Mouse (Mus musculus) common myeloid progenitor, adult 5-6 weeks (primary cell): Measurements from ENCODE around the gene Srsf2. TPM values are rescaled to one million over a fixed set of nuclear protein-coding genes. Genes with fewer than 3 reads are reported as not detected.
"Not testable (repeated sequence)": the region's sequence is repeated elsewhere in the genome, so short reads cannot be mapped to it uniquely, and the experiment has no call there.

Experiments used
- ATAC-seq: replicated peaks from 2 replicates; pipeline ENCODE4 v1.8.0; 2016; ENCODE audit warnings: low read depth, mild to moderate bottlenecking, moderate TSS enrichment, inconsistent platforms; ENCODE audit not compliant: poor library complexity, severe bottlenecking
- total RNA-seq: library from RNA; stranded (forward); fragments of 200-1000, 187-1606 nt; gene quantifications from 2 replicates; pipeline ENCODE4 v1.2.3, GENCODE M21; 2017

The Srsf2 gene
- total RNA-seq, 1 experiment from 2014 or later: 629 TPM

- ATAC-seq: no peak
These were observed 15.5 kb downstream of the Srsf2 start for GRCm38 (mm10) chr11:116837441-116837840.

DNA sequence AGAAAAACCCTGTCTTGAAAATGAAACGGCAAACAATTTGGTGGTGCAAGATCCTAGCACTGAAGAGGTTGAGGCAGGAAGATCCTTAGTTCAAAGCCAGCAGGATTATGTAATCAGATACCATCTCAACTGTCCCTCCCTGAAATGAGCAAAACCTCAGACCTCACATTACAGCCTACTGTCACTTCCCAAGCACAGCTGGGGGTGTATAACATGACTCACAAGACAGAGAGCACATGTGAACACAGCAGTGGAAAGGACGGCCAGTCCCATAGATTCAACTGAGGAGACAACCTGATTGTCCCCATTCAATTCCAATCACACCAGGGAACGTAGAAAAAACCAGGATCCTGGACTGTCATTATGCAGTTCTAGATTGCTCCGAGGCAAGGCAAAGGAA lies 16.6 kb downstream of the Srsf2 start:
- ATAC-seq: 0 out of 2 replicates have a peak, but pooled peaks have one; percentile 17

DNA sequence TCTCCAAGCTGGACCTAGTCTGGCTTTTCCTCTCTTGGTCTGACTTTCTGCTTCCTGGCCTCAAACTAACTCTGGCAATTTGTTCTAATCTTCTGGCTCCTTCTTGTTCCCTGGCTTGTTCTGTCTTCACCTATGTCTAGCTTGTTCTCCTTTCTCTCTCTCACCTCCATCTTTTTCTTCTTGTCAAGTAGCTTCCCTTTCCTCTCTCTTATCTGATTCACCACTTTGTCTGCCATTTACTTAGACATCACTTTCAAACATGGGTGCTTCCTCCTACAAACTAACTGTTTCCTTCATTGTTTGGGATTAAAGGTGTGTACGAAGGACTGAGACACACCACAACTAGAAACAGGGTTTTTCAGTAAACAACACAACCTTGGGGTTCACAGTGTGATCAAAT lies 17.9 kb downstream of the Srsf2 start:
- ATAC-seq: no peak

- ATAC-seq: no peak
These were observed 20.7 kb downstream of the Srsf2 start for GRCm38 (mm10) chr11:116832172-116832685.

DNA sequence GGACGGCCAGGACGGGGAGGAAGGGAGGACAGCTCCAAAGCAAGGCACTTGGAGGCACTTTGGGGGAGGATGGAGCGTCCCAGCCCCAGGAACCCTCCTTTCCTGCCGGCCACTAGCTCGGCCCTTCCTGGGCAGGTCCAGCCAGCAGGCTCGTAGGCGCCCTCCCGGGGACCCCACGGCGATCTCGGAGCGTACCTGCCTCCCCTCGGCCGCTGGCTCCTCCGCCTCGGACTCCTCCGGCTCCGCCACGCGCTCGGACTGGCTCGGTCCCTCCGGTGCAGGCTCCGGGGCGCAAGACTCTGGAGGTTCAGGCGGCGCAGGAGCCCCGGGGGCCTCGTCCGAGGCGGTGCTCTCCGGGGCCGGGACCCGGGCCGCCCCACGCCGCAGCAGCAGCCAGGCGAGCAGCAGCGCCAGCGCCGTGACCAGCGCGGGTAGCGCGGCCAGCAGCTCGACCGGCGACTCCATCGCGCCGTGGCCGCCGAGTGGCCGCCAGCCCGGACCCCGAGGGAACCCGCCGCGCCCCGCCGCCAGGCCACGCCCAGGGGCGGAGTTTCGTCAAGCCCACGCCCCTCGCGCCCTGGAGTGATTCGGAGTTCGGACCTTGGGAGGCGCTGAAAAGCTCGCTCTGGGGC lies 25.2 kb downstream of the Srsf2 start, which contains the start of gene Mxra7:
Gene Mxra7, minus strand, starts transcription at position 513 of the 632 bp plus-strand sequence.
- peak; percentile 63 for ATAC-seq

DNA sequence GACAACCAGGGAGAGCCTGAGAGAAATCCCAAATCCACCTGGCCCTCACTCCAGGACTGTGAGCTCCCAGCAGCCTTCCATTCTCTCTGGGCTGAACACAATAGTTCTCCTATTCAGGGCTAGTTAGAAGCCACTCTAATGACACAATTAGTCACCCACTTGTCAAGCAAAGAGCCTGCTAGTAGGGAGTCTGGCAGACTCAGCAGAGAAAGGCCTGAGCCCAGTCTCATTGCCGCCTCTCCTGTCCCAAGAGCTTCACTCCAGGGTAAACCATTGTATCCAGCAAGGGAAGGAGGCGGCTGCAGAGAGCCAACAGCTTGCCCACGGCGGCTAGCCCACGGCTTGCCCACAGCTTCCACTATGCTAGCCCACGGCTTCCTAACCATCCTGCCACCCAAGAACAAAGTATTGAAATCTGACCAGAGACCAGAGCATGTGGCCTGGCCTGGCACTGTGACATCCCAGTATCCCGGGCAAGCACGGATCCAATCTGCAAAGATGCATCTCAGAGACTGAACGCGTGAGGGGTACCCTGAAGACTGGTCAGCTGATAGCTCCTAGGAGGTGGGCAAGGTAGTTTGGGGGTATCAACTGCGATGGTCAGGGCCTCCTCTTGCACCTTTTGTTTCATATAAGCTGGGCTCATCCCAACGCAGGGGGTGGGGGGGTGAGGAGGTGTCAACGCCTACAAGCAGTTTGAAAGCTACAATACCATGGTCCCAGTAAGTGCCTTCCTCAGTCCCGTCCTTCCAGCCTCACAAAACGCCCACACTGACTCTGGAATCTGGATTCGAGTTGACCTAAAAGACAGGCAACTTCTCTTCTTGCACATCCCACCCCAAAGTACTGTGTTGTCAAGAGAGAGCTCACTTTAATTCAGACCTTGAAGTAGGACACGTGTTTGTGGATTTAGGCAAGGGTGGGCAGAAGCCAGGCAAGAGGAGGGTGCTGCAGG lies 26.1 kb downstream of the Srsf2 start:
- ATAC-seq: no peak

GRCm38 (mm10) chr11:116825230-116825629 lies 27.7 kb downstream of the Srsf2 start:
- ATAC-seq: no peak

DNA sequence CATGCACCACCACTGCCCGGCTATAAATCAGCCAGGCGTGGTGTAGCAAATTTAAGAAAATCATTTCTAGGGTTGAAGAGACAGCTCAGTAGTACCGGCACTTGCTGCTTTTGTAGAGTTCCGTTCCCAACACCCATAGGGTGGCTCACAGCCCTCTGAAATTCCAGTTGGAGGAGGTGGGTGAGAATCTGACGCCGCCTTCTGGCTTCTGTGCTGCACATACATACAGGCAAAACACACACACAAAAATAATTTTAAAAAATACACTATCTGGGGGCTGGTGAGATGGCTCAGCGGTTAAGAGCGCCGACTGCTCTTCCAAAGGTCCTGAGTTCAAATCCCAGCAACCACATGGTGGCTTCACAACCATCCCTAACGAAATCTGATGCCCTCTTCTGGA lies 29.0 kb downstream of the Srsf2 start:
- not testable (repeated sequence) for ATAC-seq

GRCm38 (mm10) chr11:116823255-116823654 lies 29.6 kb downstream of the Srsf2 start:
- ATAC-seq: no peak

GRCm38 (mm10) chr11:116822626-116823025 lies 30.3 kb downstream of the Srsf2 start:
- no peak for ATAC-seq

- ATAC-seq: no peak
These were observed 30.7 kb downstream of the Srsf2 start for GRCm38 (mm10) chr11:116822215-116822614.

DNA sequence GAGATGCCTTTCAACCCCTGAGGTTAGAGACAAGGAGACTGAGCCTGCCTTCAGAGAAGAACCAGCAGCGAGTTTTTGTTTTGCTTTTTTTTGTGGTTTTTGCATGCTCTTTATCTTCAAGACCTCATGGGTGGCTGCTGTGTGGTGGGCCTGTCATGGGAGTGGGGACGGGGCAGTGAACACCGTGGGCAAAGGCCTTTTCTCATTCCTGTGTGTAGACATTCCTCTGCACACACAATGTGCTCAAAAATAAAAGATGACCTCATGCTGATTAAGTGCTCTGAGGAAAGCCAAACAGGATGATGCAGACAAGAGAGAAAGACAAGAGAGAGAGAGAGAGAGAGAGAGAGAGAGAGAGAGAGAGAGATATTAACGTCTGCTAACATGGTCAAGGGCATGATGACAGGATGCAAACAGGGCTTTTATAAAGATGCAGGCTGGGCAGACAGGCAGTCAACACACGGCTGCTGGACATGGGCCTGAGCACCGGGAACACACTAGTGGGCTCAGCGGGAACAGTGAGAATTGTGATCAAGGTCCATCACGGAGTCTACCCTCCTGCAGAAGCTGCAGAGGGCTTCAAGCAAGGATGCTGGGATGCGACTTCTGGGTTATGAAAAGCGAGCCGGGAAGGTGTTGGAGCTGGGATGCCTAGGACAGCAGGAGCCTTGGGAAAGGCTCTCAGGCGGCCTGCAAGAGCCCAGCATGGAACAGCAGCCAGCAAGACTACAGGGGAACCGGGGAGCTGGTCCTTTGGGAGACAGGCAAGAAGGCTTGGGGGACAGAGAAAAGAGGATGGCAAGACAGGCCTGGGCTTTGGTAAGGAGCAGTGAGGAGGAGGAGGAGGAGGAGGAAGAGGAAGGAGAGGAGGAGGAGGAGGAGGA lies 31.6 kb downstream of the Srsf2 start:
- no peak for ATAC-seq

- ATAC-seq: no peak
These were observed 32.8 kb downstream of the Srsf2 start for GRCm38 (mm10) chr11:116819932-116820593.

- ATAC-seq: no peak
These were observed 34.2 kb downstream of the Srsf2 start for GRCm38 (mm10) chr11:116818722-116819121.

DNA sequence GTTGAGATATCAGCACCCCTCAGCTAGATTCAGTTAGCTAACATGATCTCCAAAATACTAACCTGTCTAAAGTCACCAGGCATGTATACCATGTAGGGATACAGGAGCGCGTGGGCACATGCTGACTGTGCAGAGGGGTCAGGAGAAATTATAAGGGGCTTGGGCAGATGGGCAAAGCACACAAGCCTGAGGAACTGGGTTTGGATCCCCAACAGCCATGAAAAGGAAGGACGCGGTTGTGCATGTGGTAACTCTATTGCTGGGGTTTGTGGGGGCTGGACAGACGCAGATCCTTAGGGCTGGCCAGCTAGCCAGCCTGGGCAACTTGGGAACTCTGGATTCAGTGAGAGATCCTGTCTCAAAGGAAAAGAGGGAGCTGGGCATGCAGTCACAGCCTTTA lies 35.3 kb downstream of the Srsf2 start:
- ATAC-seq: no peak

GRCm38 (mm10) chr11:116816769-116817168 lies 36.1 kb downstream of the Srsf2 start:
- ATAC-seq: no peak

GRCm38 (mm10) chr11:116814884-116815415 lies 37.9 kb downstream of the Srsf2 start:
- ATAC-seq: no peak

- ATAC-seq: peak; percentile 19; the same call in 1 of the 2 replicates
These were observed 38.6 kb downstream of the Srsf2 start for GRCm38 (mm10) chr11:116814076-116814883.
